In genomic region chr7:117882803-117883202, GRCm38 (mm10) we compare ENCODE assay signal across 8 mouse cellular contexts.
A peak's percentile ranks its signal among the peaks of the same experiment; 100 is the strongest.
DNase-seq lines count a peak whose midpoint lies in the region; ATAC-seq and TF ChIP-seq lines count a peak whose summit lies in the region.

No protein-coding gene starts in this region.

- no peaks in the 10 kb centered on the region for H3K36me3 ChIP-seq in kidney, postnatal 0 days (ENCODE audit: insufficient read depth, low read length)
- no peaks in the 10 kb centered on the region for H3K36me3 ChIP-seq in liver, adult 2 months (ENCODE audit: control insufficient read depth, insufficient read depth, low read length)
- H3K36me3 ChIP-seq in neural tube, embryonic 13.5 days, result no peaks in the 10 kb centered on the region

- no peaks in the 10 kb centered on the region for H3K4me1 ChIP-seq in kidney, postnatal 0 days (replicated peaks; ENCODE audit: insufficient read depth, low read length)
- H3K4me1 ChIP-seq in liver, adult 2 months (ENCODE audit: control insufficient read depth, insufficient read depth, low read length), result no peaks in the 10 kb centered on the region
- H3K4me1 ChIP-seq in neural tube, embryonic 13.5 days (replicated peaks), result peaks cover 12% of the 10 kb centered on the region

- 7% methylated on average over 13 of the region's 13 CpGs for WGBS in kidney, postnatal 0 days
- 5% methylated on average over 13 of the region's 13 CpGs for WGBS in liver, adult 2 months
- 6% methylated on average over 13 of the region's 13 CpGs for WGBS in neural tube, embryonic 13.5 days

- TF ChIP-seq POLR2A in liver, adult 2 months (IDR thresholded peaks at IDR 0.05; ENCODE audit: extremely low read depth, insufficient read depth, low read length), result no peak

- no peaks in the 10 kb centered on the region for H3K79me2 ChIP-seq in liver, adult 2 months (ENCODE audit: control insufficient read depth, insufficient read depth, low read length)

- no peaks in the 10 kb centered on the region for H3K27me3 ChIP-seq in kidney, postnatal 0 days (ENCODE audit: insufficient read depth, low read length)
- H3K27me3 ChIP-seq in liver, adult 2 months (ENCODE audit: control insufficient read depth, insufficient read depth, low read length), result no peaks in the 10 kb centered on the region
- H3K27me3 ChIP-seq in neural tube, embryonic 13.5 days, result peaks cover 4% of the 10 kb centered on the region; the same call in 1 of the 2 replicates

- H3K27ac ChIP-seq in kidney, postnatal 0 days, result no peak overlapping the region
- H3K27ac ChIP-seq in liver, adult 2 months (replicated peaks; ENCODE audit: insufficient read depth, low read depth, low read length), result no peak overlapping the region
- H3K27ac ChIP-seq in neural tube, embryonic 13.5 days (replicated peaks), result no peak overlapping the region

- H3K9me3 ChIP-seq in kidney, postnatal 0 days (replicated peaks; ENCODE audit: low read length), result no peaks in the 10 kb centered on the region
- no peaks in the 10 kb centered on the region for H3K9me3 ChIP-seq in neural tube, embryonic 13.5 days

- DNase-seq in 3134 (ENCODE audit: extremely low read depth, insufficient read length, low spot score), result peak; percentile 46
- peak; percentile 65 to 74 for DNase-seq in adrenal gland, adult 18-20 months (ENCODE audit: low spot score in 2 of 2)
- peak; percentile 91 for DNase-seq in embryo, embryonic 10.5 days (ENCODE audit: low spot score)
- DNase-seq in heart, adult 11 months, result peak; percentile 89
- DNase-seq in kidney, postnatal 0 days (ENCODE audit: low spot score), result peak; percentile 83
- peak; percentile 29 for DNase-seq in liver, adult 2 months (ENCODE audit: extremely low read depth, low read depth, low spot score)
- peak; percentile 31 for DNase-seq in testis, postnatal 14 days (ENCODE audit: low spot score)

- H3K9ac ChIP-seq in kidney, postnatal 0 days (ENCODE audit: low read depth, low read length), result no peak overlapping the region
- no peak overlapping the region for H3K9ac ChIP-seq in liver, adult 2 months (ENCODE audit: low read depth, low read length)
- no peak overlapping the region for H3K9ac ChIP-seq in neural tube, embryonic 13.5 days

- ATAC-seq in kidney, postnatal 0 days (replicated peaks; ENCODE audit: low FRiP score, low read depth), result no peak
- 0 out of 2 replicates have a peak, but pooled peaks have one; percentile 32 for ATAC-seq in neural tube, embryonic 13.5 days (ENCODE audit: low read depth)

- 0 out of 2 replicates have a peak overlapping the region, but pooled peaks have one; percentile 28 for H3K4me2 ChIP-seq in kidney, postnatal 0 days (ENCODE audit: low read length)
- no peak overlapping the region for H3K4me2 ChIP-seq in neural tube, embryonic 13.5 days

- peak; percentile 82 for TF ChIP-seq CTCF in kidney, postnatal 0 days (IDR thresholded peaks at IDR 0.05; ENCODE audit: low read depth)
- peak; percentile 86 for TF ChIP-seq CTCF in liver, adult 2 months (IDR thresholded peaks at IDR 0.05; ENCODE audit: low read depth, low read length)

- H3K4me3 ChIP-seq in kidney, postnatal 0 days (replicated peaks; ENCODE audit: low read depth, low read length), result no peak overlapping the region
- H3K4me3 ChIP-seq in liver, adult 2 months (ENCODE audit: insufficient read depth, low read depth, low read length), result no peak overlapping the region
- H3K4me3 ChIP-seq in neural tube, embryonic 13.5 days, result no peak overlapping the region

Comparison
In these comparisons a context has a peak if more than half of its experiments do, and no peak if none do; other contexts are left out.
1. DNase-seq: peak in every context shown above with its lines; median percentile 91 in embryo, embryonic 10.5 days; 89 in heart, adult 11 months; 83 in kidney, postnatal 0 days; 70 in adrenal gland, adult 18-20 months; 46 in 3134; 31 in testis, postnatal 14 days; 29 in liver, adult 2 months.